Mouse (Mus musculus) layer of hippocampus, postnatal 36 days (tissue): ENCODE measurements at regions not wholly inside any gene's neighbourhood (a gene's known extent, or its start where the extent isn't known, plus 50 kb on each side); places are given as distances from the start of the nearest gene placed in this dataset.

Source experiments
- DNase-seq, 2 experiments: peaks; one replicate each; pipeline ENCODE4 v3.0.0; 2022

DNA sequence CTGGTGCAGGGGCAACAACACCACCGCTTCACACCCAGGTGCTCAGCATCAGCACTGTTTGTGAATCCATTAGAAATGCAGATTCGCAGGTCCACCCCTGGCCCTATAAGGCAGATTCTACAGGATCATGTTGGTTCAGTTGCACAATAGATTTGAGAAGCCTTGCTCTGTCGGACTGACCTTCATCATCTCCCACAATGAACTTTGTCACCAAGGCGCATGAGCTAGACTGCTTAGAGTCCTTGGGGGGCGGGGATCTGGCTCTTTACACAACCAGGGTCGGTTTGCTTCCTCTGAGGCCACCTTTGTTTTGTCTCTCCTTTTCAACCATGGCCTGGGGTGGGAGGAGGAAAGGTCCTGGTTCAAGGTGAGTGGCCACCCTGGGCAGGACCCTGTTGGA lies 209.7 kb downstream of the Igsf11 start:
- DNase-seq, result no peak

DNA sequence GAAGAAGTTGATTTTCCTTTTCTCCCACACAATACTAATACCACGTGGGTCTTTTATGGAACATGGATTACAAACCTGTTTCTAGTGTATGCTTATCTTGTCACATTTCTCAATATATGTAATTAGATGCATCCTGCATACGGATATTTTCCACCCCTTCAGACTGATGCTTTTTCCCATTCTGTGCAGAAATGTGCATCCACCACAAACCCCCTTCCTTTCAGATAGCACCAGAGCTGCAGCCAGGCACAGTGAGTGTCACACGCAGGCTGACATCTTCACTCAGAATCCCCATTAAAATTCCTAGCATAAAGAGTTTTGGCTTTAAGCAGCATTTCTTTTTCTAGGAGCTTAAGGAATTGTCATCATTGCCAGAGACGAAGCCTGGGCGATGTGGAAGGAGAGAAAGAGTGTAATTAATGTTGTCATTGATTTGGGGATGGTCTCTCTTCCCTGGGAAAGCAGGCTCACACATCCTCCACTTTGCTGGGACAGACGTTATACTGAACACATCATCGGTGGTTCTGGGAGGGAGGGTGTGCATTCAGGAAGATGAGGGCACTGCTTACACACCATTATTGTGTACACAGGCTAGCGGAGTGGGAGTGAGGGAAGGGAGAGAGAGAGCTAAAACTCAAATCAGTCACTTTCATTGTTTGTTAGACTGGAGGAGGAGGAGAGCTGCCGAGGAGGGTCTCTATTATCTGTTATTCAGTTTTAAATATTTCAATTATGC lies 211.1 kb downstream of the Igsf11 start:
- no peak for DNase-seq

DNA sequence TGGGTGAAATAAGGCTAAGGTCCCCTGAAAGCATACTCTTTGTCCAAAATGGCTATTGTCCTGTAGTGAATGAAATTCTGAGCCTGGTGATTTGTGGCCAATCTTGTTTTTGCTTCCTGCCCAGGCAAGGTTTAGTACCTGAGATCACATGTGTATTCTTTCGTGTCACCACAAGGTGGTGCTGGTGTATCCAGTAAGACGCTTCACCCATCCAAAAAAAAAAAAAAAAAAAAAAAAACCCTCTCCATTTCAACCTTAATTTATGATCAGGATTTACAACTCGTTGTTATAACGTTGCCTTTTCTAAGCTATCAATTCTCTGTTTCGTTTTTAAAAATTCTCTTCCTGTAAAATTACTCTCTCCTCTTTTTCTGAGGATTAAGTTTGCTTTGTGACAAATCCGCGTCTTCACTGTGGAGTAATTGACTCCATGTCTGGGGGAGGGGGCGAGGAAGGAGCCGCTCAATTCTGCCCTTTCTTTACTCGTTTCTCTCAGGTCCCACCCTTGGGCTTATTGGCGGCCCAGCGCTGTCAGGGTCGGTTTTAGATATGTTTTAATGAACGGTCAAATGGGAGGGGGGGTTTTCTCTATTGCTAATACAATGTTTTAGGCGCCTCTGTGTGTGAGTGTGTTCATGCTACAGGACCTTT lies 217.0 kb downstream of the Igsf11 start:
- peak in 1 of 2 experiments; percentile 51 for DNase-seq

DNA sequence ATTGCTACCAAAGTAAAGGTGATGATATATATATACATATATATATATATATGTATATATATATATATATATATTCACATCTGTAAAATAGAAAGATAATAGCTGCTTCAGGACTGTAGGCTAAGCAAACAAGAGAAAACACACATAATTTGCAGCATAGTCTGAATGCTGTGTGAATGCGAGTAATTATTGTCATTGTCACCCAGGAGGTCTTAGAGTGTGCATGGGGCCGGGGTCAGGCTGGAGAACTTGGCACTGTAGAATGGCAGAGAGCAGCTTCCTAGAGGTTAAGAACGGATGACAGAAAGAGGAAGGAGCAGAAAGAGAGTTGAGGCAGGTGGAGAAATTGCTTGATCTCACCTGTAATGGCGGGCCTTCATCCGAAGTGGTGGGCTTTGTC lies 217.6 kb downstream of the Igsf11 start:
- DNase-seq, result no peak

DNA sequence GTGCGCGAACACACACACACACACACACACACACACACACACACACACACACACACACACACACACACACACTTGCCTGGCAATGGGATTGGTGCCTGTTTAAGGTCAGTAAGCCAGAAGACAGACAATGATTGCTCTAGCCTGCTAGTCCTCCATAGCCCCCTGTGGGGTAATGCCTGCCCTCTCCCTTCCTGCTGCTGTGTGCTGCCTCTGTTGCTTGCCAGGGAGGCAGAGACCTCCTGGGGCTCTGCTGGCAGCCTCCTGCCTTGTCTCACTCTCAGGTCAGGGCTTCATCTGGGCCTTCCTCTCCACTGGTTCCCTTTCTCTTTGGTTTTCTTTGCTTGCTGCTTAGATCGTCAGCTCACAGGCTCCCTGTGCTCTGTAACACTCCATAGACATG lies 225.6 kb downstream of the Igsf11 start:
- no peak for DNase-seq

DNA sequence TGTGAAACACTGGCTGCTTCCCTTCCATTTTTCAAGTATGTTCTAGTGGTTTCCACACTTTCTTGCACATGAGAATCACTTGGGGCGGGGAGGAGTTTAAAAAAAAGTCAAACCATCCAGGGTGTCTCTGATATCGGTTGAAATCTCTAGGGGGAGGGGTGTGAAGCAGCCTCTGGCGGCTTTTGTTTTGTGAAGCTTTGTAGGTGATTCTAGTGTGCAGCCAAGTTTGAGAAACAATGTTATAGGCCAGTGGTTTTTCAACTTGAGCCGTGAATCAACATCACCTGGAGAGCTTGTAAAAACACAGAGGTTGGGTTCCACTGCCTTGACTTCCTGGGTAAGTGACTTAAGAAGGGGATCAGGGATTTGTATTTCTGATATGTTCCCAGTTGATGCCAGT lies 227.3 kb downstream of the Igsf11 start:
- DNase-seq, result no peak

DNA sequence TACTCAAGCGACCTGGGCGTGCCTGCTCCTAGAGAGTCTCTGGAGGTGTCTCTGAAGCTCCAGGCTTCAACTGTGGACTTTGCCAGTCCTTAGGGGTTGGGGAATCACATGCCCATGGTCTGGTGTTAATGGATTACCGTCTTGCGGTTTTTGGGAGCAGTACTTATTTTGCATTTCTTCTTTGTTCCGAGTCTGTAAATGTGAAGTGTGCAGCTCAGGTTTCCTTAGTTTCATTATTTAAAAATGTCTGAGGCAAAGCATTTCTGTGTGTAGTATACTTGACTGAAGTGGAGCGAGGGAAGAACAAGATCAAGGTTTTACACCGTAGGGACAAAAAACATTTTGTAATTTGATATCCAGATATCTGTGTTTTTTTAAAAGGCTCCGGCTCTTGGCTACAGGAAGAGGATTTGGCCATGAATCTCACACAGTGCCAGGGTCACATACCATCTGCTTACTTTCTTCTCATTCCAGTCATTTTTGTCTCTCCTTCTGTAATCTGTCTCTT lies 231.0 kb downstream of the Igsf11 start:
- no peak for DNase-seq

DNA sequence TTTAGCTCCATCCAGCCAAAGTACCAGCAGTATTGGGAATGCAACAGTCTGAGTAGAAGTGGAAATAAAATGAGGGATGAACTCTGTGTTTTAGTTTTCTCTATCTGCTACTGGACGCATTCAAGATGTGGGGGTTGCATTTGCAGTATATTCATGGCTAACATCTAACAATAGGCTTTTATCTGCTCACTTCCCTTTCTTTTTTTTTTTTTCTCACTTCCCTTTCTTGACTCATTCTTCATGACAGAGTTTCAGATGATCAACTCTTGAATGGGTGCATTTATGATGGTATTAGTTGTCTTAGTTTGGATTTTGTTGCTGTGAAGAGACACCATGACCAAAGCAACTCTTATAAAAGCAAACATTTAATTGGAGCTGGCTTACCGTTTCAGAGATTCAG lies 240.0 kb downstream of the Igsf11 start:
- no peak for DNase-seq

DNA sequence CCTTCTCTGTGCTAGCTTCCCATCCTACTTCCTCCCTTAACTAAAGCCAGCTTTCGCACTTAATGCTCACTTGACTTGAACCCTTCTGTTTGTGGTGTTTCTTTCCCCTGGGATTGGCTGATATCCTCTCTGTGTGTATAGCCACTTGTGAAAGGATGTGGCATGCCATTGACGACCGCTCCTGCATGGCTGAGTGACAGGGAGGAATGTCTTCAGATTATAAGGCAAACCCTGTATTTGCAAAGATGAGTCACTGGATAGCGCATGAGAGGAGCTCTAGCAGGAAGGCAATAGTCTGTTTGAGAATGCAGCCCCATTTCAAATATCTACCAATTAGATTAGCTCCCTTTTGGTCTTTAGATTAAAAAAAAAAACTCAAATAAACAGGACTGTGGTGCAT lies 243.3 kb downstream of the Igsf11 start:
- DNase-seq, result no peak

DNA sequence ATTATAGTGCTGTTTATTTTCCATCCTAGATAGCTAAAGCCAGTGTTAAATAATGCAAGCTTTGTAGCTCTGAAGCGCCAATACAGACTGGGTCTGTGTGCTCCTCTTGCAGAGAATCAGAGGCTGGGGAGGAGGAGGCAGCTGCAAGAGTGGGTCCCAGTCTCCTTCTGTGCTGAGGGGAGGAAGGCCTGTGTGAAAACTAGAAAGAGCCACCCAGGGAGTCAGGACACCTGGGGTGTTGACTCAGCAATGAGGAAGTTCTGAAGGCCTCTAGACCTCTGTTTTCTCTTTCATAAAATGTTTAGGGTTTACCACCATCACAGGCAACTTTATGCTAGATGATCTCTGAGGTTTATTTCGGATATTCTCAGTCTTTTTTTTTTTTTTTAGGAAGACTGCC lies 254.7 kb downstream of the Igsf11 start:
- peak in 1 of 2 experiments; percentile 14 for DNase-seq

DNA sequence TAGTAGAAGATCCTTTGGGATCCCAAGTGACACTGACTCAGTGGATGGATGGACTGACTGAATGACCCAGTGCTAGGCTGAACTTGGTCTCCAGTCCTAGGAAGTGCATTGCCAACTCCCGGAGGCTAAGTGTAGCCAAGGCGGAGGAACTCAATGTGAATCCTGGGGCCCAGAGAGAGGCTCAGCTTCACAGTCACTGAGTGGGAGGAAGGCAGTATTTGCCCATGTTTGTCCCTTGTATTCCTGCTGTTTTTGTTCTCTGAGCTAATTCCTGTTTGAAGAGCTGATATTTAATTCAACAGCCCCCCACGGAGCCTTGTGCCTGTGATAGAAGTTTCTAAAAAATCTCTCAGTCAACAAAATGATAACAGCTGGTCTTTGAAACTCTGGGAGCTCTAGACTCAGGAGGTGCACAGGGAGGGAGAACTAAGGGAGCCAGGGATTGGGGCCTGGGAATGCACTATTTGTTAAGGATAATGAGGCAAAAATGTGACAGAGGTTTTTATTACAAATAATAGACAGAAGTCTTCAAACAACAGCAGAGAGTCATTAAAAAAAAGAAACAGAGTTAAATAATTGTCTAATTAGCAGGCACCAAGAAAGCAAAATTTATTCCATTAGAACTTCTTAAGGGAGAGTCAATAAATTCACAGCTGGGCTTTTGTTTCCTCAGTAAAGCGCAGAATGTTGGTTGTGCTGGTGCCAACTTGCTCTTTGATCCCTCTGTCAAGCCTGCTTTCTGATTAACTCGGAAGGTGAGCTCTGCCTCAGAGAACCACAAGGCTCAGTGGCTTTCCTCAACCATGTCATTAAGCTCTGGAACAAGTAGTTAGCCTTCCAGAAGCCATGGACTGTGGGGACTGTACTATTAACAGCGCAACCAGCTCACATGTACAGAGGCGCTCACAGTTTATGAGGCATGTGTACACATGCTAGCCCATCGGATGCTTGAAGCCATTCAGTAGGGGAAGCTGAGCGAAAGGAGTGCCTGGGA lies 259.2 kb downstream of the Igsf11 start:
- DNase-seq, result no peak

DNA sequence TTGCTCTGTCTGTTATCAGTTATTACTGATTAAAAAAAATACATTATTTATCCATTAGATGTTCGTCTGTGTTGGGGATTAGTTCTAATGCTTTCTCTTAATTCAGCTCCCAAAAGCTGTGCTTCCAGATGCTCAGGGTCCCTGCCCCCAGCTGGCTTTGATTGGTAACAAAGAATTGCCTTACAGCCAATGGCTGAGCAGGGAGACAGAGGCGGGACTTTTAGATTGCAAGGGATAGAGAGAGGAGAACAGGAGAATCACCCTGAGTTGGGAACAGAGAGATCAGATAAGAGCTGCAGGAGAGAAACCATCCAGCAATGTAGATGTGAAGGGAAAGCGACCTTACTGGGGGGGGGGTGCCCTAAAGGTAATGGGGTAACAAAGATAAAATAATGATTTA lies 266.4 kb downstream of the Igsf11 start:
- DNase-seq, result no peak

DNA sequence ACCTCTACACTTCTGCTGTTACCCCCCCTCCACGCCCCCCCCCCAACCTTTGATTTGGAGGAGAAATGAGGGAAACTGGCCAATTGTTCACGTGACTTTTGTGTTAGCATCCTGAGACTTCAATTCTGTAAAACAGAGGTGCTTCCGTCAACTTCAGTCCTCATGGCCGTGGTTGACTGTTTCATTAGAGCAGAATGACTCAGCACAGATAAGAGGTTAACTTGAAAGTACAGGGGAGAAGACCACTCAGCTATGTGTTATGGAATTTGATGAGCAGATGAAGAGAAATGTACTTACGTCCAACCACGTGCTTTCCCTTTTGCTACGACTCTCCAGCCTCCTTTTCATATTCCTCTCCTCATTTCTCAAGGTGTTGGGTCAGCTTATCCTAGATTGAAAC lies 267.3 kb downstream of the Igsf11 start:
- DNase-seq, result no peak

DNA sequence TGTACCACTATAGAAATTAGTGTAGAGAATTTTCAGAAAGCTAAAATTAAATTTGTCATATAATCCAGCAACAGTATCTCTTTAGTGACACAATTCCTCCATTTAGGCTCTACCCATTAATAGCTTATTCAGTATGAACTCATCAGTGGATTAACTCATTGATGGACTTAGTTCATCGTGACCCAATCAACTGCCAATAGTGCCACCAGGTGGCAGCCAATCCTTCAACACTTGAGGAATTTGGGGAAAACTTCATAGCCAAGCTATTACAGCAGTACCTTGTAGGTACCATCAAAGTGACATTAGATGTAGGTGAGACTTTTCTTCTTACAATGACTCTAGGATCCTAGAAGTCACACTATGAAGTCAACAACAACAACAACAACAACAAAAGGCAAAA lies 270.2 kb downstream of the Igsf11 start:
- no peak for DNase-seq

DNA sequence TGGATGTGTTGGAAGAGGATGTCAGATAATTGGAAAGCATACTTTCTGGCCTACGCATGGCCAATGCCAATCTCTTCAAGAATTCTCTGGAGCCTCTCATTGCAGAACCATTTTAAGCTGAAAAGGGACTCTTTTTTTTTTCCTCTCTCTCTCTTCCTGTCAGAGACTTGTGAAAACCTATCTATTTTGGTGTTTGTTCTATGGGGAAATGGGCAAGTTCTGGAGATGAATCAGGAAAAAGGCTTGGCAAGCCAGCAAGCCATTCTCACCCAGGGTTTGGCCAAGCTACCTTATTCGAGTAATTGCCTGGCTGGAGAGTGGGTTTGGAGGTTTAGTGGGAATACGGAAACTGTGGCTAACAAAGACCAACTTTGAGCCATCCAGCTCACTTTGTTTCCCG lies 299.4 kb downstream of the Igsf11 start:
- DNase-seq, result no peak

DNA sequence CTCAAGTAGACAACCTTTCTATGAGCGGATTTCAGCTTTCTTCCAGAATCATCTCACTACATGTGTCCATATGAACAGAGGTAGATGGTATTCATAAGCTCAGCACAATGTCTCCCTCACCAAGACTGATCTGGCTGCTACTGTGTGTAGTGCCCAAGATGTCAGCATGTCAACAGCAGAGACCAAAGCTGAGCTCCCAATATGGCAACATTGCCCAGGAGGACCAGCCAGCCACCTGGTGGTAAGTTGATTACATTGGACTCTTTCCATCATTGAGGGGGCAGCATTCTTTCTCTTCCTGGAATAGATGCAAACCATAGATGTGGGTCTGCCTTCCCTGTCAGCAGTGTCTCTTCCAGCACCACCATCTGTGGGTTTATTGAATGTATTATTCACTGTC lies 303.0 kb downstream of the Igsf11 start:
- DNase-seq, result no peak

DNA sequence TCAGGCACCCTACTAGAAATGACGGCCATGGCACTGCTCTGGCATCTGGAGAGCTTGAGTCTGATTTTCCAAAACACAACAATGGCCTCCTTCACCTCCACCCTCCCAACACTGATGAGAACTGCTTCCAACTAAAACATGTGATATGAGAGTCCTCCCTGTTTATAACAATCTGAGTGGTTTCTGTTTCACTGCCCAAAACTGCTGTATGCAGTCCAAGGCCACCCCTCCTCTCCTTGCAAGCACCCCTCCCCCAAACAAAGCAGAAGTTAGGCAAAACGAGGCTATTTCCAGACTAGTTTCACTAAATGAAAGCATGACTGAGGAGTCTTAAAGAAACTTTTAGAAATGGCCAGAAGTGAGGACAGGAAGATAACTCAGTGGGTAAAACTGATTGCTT lies 304.4 kb downstream of the Igsf11 start:
- no peak for DNase-seq

DNA sequence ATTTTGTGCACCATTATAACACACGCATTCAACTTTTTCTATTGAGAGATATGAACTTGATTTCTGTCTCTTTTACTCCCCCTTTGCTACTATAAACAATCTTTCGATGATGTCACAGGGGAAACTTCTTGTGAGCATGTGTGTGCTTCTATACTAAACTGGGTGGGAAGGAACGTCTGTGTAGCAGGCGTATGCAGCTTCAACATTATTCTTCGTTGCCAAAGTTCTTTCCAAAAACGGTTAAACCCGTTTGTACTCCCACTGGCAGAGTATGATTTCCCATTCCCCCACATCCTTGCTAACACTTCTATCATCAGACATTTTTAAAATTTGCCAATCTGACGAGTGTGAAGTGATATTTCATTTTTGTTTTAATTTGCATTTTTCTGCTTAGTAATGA lies 331.1 kb downstream of the Igsf11 start:
- peak in 1 of 2 experiments; percentile 8 for DNase-seq

DNA sequence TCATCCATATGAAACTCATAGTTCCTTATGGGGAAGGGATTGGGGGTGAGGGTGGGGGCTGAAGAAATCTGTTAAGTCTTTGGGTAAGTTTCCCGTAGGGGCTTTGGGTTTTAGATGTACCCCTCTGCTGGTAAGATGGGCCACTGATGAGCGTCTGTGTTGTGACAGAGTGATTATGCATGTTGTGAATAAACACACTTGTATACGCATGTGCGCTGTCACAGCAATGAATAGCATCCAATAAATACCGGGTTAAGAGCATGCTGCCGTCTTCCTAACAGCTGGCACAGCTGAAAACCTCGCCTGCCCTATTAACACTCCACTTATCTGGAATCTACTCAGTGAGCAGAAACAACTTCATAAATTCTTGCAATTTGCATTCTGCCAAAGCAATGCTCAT lies 337.0 kb downstream of the Igsf11 start:
- no peak for DNase-seq

DNA sequence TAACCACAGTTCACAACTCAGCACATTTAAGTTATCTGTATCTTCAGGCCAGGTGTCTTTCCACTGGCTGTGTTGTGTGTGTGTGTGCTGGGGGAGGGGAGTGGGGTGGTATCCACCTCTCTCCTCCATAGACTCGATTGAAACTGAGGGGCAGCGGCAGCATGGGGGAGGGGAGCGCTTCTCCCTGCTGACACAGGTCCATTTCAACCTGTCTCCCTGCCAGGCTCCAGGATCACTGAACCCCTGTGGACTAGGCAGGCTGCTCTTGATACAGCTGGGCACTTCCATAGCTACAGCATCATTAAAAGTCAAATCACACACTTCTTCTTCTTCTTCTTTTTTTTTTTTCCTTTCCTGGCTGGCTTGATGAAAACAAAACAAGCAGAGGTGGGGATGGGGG lies 338.0 kb downstream of the Igsf11 start:
- DNase-seq, result no peak

DNA sequence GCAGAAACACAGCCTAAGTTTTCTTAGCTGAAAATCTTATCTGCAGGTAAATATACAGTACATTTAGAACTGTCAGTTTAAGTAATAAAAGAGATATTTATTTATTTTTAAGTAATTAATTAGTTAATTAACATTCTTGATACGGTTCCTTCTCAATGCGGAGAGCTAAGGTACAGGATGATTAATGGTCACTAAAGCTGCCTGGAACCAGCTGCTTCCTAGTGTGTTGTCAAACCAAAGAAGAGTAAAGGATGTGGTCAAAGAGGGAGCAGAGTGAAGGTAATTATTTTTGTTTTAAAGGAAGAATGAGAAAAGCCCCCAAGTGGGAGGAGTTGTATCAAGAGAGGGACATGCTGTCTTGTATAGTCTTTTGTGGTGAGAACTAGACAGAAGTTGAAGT lies 341.8 kb downstream of the Igsf11 start:
- DNase-seq, result no peak

DNA sequence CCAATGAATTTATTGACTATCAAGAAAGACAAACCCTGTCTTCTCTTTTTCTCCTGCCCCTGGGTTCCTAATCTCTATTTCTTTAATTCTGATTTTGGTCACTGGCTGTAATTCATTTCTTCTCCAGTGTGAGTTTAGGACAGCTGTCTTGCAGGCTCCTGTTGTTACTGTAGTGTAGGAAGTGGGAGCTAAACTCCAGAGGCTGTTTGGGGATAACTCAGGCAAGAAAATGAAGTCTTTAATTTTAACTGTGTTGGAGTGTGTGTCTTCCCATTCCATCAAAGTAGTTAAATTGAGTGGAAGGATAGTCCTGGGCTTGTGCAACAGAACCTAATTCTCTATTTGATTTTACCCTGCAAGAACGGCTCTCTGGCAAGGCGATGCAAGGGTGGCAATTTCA lies 381.0 kb downstream of the Igsf11 start:
- DNase-seq, result no peak

DNA sequence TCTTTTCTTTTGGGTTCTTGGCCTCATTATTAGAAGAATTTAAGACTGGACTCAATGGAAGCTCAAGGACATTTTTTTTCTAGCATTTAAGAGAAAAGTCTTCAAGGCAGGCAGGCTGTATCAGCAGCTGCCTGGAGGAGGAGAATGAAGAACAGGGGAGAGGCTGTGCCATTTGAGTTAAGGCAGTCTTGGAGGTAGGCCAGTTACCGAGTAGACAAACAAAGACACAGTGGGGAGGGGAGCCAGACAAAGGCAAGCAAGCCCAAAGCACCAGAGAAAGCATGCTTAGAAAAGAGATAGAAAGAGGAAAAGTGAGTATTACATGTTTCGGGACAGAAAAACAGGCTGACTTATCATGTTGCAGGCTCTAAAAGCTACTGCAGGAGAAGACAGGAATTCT lies 392.0 kb downstream of the Igsf11 start:
- DNase-seq, result peak; percentile 28 to 40
